Mouse (Mus musculus): ENCODE data around the gene 2810006K23Rik. TPM values are rescaled to one million over a fixed set of nuclear protein-coding genes. Genes with fewer than 3 reads are reported as not detected.
"Not testable (repeated sequence)": the region's sequence is repeated elsewhere in the genome, so short reads cannot be mapped to it uniquely, and the experiment has no call there.

The 2810006K23Rik gene
- polyA plus RNA-seq, 1 experiment = 7.2 TPM

- Histone ChIP-seq H3K36me3 (ENCODE audit: control insufficient read depth, insufficient read depth) (peaks cover 13% of the 10 kb centered on the region), H3K79me2 (ENCODE audit: control insufficient read depth, insufficient read depth) (no peaks in the 10 kb centered on the region), H3ac (ENCODE audit: control insufficient read depth, insufficient read length) (no peak overlapping the region), H3K4me2 (ENCODE audit: low read depth) (no peak overlapping the region), H3K4me3 (no peak overlapping the region), H3K27me3 (ENCODE audit: control insufficient read depth, insufficient read depth, insufficient read length) (no peaks in the 10 kb centered on the region)
- TF ChIP-seq POLR2AphosphoS2 (IDR thresholded peaks at IDR 0.05; ENCODE audit: insufficient read length, low read depth) = no peak
- TF ChIP-seq TCF3 (IDR thresholded peaks at IDR 0.05; ENCODE audit: insufficient read length, low read depth) = no peak
- no peak for TF ChIP-seq CEBPB (IDR thresholded peaks at IDR 0.05; ENCODE audit: insufficient read depth, poor library complexity, severe bottlenecking)
- no peak for TF ChIP-seq POLR2A (IDR thresholded peaks at IDR 0.05; ENCODE audit: insufficient read length, low read depth)
- TF ChIP-seq MYOG (IDR thresholded peaks at IDR 0.05; ENCODE audit: control insufficient read depth in 1 of 3, insufficient read depth in 1 of 3, insufficient read length in 2 of 3, low read depth in 2 of 3) = no peak
- no peak for TF ChIP-seq REST (IDR thresholded peaks at IDR 0.05; ENCODE audit: insufficient read depth, insufficient read length)
- no peak for TF ChIP-seq TCF12 (IDR thresholded peaks at IDR 0.05; ENCODE audit: insufficient read depth, poor library complexity, severe bottlenecking)
- no peak for TF ChIP-seq E2F4 (IDR thresholded peaks at IDR 0.05; ENCODE audit: insufficient read depth)
- TF ChIP-seq SRF (IDR thresholded peaks at IDR 0.05; ENCODE audit: control insufficient read depth, insufficient read length, low read depth) = no peak
- TF ChIP-seq MYOD1 (IDR thresholded peaks at IDR 0.05; ENCODE audit: control insufficient read depth in 1 of 3, insufficient read length in 2 of 3, low read depth in 2 of 3) = no peak
- TF ChIP-seq MAX (IDR thresholded peaks at IDR 0.05; ENCODE audit: low read depth) = no peak
These were observed 37.7 kb upstream of the 2810006K23Rik start for GRCm38 (mm10) chr5:124290216-124290615.

DNA sequence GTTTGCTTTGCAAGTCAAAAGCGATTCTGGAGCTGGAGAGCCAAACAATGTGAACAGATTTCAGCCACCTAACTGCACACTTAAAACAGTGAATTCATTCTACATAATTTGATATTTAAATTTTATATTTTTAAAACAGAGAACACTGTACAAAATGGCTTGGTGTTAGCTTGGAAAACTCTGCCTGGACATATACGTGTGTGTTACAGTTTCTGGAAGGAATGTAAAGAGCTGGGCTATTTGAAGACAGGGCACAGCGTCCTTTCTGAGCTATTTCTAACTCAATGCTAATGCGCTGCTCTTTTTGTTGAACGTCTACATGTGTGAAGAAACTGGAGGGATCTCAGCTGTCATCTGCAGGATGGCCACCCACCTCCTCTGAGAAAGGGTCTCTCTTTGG, 33.9 kb upstream of the 2810006K23Rik start:
- H3K27me3 ChIP-seq (ENCODE audit: control insufficient read depth, insufficient read depth, insufficient read length) = no peaks in the 10 kb centered on the region
- H3ac ChIP-seq (ENCODE audit: control insufficient read depth, insufficient read length) = no peak overlapping the region
- TF ChIP-seq MAX (IDR thresholded peaks at IDR 0.05; ENCODE audit: low read depth) (no peak), E2F4 (IDR thresholded peaks at IDR 0.05; ENCODE audit: insufficient read depth) (no peak), TCF12 (IDR thresholded peaks at IDR 0.05; ENCODE audit: insufficient read depth, poor library complexity, severe bottlenecking) (no peak), REST (IDR thresholded peaks at IDR 0.05; ENCODE audit: insufficient read depth, insufficient read length) (no peak), USF1 (IDR thresholded peaks at IDR 0.05; ENCODE audit: low read depth) (no peak), SRF (IDR thresholded peaks at IDR 0.05; ENCODE audit: control insufficient read depth, insufficient read length, low read depth) (no peak), MYOD1 (IDR thresholded peaks at IDR 0.05; ENCODE audit: control insufficient read depth in 1 of 3, insufficient read length in 2 of 3, low read depth in 2 of 3) (no peak), MYOG (IDR thresholded peaks at IDR 0.05; ENCODE audit: control insufficient read depth in 1 of 3, insufficient read depth in 1 of 3, insufficient read length in 2 of 3, low read depth in 2 of 3) (no peak), CEBPB (IDR thresholded peaks at IDR 0.05; ENCODE audit: insufficient read depth, poor library complexity, severe bottlenecking) (no peak)
- no peaks in the 10 kb centered on the region for H3K79me2 ChIP-seq (ENCODE audit: control insufficient read depth, insufficient read depth)
- H3K4me2 ChIP-seq (ENCODE audit: low read depth) = no peak overlapping the region
- peaks cover 22% of the 10 kb centered on the region for H3K36me3 ChIP-seq (ENCODE audit: control insufficient read depth, insufficient read depth)
- no peak overlapping the region for H3K4me3 ChIP-seq

DNA sequence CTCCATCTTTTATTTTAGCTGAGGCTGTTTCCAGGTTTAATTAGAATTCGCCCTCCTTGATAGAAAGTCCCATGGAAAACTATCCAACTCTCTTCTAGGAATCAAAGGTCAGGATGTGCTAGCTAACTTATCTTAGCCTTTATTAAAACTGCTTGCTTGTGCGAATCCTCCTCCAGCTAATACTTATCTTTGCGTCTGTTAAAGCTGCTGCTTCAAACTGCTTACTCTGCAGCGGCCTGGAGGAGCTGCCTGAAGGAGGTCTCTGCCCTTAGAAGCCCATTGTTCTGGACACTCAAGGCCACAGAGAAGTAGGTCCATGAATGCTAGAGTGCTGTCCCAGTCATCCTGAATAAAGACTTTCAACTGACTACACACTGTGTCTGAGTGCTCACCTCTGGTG, 31.4 kb upstream of the 2810006K23Rik start:
- H3K27me3 ChIP-seq (ENCODE audit: control insufficient read depth, insufficient read depth, insufficient read length) = no peaks in the 10 kb centered on the region
- H3ac ChIP-seq (ENCODE audit: control insufficient read depth, insufficient read length) = no peak overlapping the region
- no peaks in the 10 kb centered on the region for H3K79me2 ChIP-seq (ENCODE audit: control insufficient read depth, insufficient read depth)
- H3K4me2 ChIP-seq (ENCODE audit: low read depth) = no peak overlapping the region
- H3K4me3 ChIP-seq = no peak overlapping the region
- peaks cover 23% of the 10 kb centered on the region for H3K36me3 ChIP-seq (ENCODE audit: control insufficient read depth, insufficient read depth)
- TF ChIP-seq REST (IDR thresholded peaks at IDR 0.05; ENCODE audit: insufficient read depth, insufficient read length) = no peak
- no peak for TF ChIP-seq CEBPB (IDR thresholded peaks at IDR 0.05; ENCODE audit: insufficient read depth, poor library complexity, severe bottlenecking)
- TF ChIP-seq MYOG (IDR thresholded peaks at IDR 0.05; ENCODE audit: control insufficient read depth in 1 of 3, insufficient read depth in 1 of 3, insufficient read length in 2 of 3, low read depth in 2 of 3) = no peak
- TF ChIP-seq TCF3 (IDR thresholded peaks at IDR 0.05; ENCODE audit: insufficient read length, low read depth) = no peak
- no peak for TF ChIP-seq MYOD1 (IDR thresholded peaks at IDR 0.05; ENCODE audit: control insufficient read depth in 1 of 3, insufficient read length in 2 of 3, low read depth in 2 of 3)
- TF ChIP-seq SRF (IDR thresholded peaks at IDR 0.05; ENCODE audit: control insufficient read depth, insufficient read length, low read depth) = no peak
- no peak for TF ChIP-seq POLR2AphosphoS2 (IDR thresholded peaks at IDR 0.05; ENCODE audit: insufficient read length, low read depth)
- no peak for TF ChIP-seq E2F4 (IDR thresholded peaks at IDR 0.05; ENCODE audit: insufficient read depth)
- no peak for TF ChIP-seq POLR2A (IDR thresholded peaks at IDR 0.05; ENCODE audit: insufficient read length, low read depth)
- TF ChIP-seq MAX (IDR thresholded peaks at IDR 0.05; ENCODE audit: low read depth) = no peak
- no peak for TF ChIP-seq USF1 (IDR thresholded peaks at IDR 0.05; ENCODE audit: low read depth)
- no peak for TF ChIP-seq TCF12 (IDR thresholded peaks at IDR 0.05; ENCODE audit: insufficient read depth, poor library complexity, severe bottlenecking)

DNA sequence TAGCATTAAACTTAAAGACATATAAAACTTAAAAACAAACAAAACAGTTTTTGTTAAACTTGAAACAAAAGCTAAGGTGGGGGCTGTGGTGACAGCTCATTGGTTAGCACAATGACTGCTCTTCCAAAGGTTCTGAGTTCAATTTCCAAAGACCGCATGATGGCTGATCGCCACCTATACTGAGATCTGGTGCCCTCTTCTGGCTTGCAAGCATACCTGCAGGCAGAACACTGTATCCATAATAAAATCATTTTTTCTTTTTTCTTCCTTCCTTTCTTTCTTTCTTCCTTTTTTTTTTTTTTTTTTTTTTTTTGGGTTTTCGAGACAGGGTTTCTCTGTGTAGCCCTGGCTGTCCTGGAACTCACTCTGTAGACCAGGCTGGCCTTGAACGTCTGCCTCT, 28.6 kb upstream of the 2810006K23Rik start:
- H3K36me3 ChIP-seq (ENCODE audit: control insufficient read depth, insufficient read depth) = peaks cover 22% of the 10 kb centered on the region
- H3ac ChIP-seq (ENCODE audit: control insufficient read depth, insufficient read length); H3K4me3 ChIP-seq; H3K4me2 ChIP-seq (ENCODE audit: low read depth); H3K27me3 ChIP-seq (ENCODE audit: control insufficient read depth, insufficient read depth, insufficient read length); H3K79me2 ChIP-seq (ENCODE audit: control insufficient read depth, insufficient read depth): not testable (repeated sequence)

GRCm38 (mm10) chr5:124300132-124300531, 27.8 kb upstream of the 2810006K23Rik start:
- H3K36me3 ChIP-seq (ENCODE audit: control insufficient read depth, insufficient read depth) = peaks cover 22% of the 10 kb centered on the region
- no peak overlapping the region for H3ac ChIP-seq (ENCODE audit: control insufficient read depth, insufficient read length)
- TF ChIP-seq MAX (IDR thresholded peaks at IDR 0.05; ENCODE audit: low read depth) (no peak), CEBPB (IDR thresholded peaks at IDR 0.05; ENCODE audit: insufficient read depth, poor library complexity, severe bottlenecking) (no peak), POLR2A (IDR thresholded peaks at IDR 0.05; ENCODE audit: insufficient read length, low read depth) (no peak), E2F4 (IDR thresholded peaks at IDR 0.05; ENCODE audit: insufficient read depth) (no peak), MYOG (IDR thresholded peaks at IDR 0.05; ENCODE audit: control insufficient read depth in 1 of 3, insufficient read depth in 1 of 3, insufficient read length in 2 of 3, low read depth in 2 of 3) (no peak), REST (IDR thresholded peaks at IDR 0.05; ENCODE audit: insufficient read depth, insufficient read length) (no peak), POLR2AphosphoS2 (IDR thresholded peaks at IDR 0.05; ENCODE audit: insufficient read length, low read depth) (no peak), USF1 (IDR thresholded peaks at IDR 0.05; ENCODE audit: low read depth) (no peak)
- H3K4me2 ChIP-seq (ENCODE audit: low read depth) = no peak overlapping the region
- no peaks in the 10 kb centered on the region for H3K79me2 ChIP-seq (ENCODE audit: control insufficient read depth, insufficient read depth)
- H3K27me3 ChIP-seq (ENCODE audit: control insufficient read depth, insufficient read depth, insufficient read length) = no peaks in the 10 kb centered on the region
- no peak overlapping the region for H3K4me3 ChIP-seq

All from myocyte (in vitro differentiated cells).